Mouse (Mus musculus): ENCODE measurements around the gene Ranbp9. TPM values are rescaled to one million over a fixed set of nuclear protein-coding genes. Genes with fewer than 3 reads are reported as not detected.
"Not testable (repeated sequence)": the region's sequence is repeated elsewhere in the genome, so short reads cannot be mapped to it uniquely, and the experiment has no call there.

The Ranbp9 gene
- polyA plus RNA-seq, 1 experiment from 2014 or later: 68.0 TPM

DNA sequence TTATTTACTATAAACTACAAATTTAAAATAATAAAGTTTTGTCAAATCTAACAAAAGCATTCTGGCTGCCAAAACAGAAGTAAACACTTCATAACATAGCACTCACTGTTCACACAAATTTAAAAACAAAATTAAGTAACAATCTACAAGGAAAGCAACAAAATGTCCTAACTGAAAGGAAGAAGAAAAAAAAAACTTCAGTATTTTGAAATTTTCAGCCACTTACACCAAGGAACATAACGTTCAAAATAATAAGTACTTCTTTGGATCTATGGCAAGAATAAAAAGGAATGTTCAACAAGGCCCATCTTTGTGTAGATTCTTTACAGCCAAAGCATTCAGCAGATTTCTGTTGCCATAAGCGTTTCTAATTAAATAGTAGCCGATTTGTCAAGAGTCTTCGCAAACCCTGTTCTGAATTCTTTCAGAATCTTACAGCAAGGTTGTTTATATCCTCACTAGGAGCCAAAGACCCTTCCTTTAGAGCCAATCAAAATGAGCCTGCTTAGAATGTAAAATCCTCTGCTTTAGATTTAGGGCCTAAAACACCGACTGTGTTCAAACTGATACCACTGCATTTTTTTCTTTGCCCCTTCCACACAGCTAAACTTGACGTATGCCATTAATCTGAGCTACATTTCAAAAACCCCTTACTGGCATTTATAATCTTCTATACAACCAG lies 1.9 kb downstream of the Ranbp9 start:
- CTCF ChIA-PET: interaction anchor here (0.7 kb wide), 1 partner anchor 51 kb away, joined by 3 read pairs; no protein-coding TSS in a partner anchor
- no peaks in the 10 kb centered on the region for H3K27me3 ChIP-seq
- ATAC-seq (no peak), DNase-seq (ENCODE audit: low read depth, low spot score) (no peak)
- TF ChIP-seq CTCF (IDR thresholded peaks at IDR 0.05): no peak
- POLR2A ChIA-PET: interaction anchor here (0.7 kb wide), 1 partner anchor 45 kb away, joined by 4 read pairs; no protein-coding TSS in a partner anchor
- in situ Hi-C loops (cut with MboI; ENCODE audit: low pct_unique_long_range_greater_than_20kb): no loop called here

DNA sequence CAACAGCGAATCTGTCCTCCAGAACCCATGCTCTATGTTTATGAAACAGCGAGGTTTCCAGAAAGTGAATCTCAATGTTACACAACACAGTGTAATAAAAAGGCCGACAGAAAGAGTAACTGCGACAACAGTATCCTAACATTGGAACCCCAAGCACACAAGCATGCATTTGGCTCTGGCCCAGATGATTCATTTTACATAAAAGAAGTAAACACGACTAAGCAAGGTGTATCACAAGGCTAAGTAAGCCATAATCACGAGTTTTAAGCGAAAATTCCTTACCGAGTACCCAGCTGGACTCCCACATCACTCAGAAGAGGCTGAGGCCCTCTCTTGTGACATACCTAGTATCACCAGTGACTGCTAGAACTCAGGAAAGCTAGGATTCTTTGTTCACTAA lies 2.5 kb downstream of the Ranbp9 start:
- no peaks in the 10 kb centered on the region for H3K27me3 ChIP-seq
- ChIA-PET CTCF (no interaction called here), POLR2A (no interaction called here)
- ATAC-seq (no peak), DNase-seq (ENCODE audit: low read depth, low spot score) (peak; percentile 47)
- TF ChIP-seq CTCF (IDR thresholded peaks at IDR 0.05): no peak
- in situ Hi-C loops (cut with MboI; ENCODE audit: low pct_unique_long_range_greater_than_20kb): no loop called here

GRCm38 (mm10) chr13:43477098-43477697 lies 3.9 kb downstream of the Ranbp9 start:
- no peak for TF ChIP-seq CTCF (IDR thresholded peaks at IDR 0.05)
- DNase-seq (ENCODE audit: low read depth, low spot score) (no peak), ATAC-seq (no peak)
- H3K27me3 ChIP-seq: no peaks in the 10 kb centered on the region
- ChIA-PET CTCF (no interaction called here), POLR2A (no interaction called here)
- in situ Hi-C loops (cut with MboI; ENCODE audit: low pct_unique_long_range_greater_than_20kb): no loop called here

DNA sequence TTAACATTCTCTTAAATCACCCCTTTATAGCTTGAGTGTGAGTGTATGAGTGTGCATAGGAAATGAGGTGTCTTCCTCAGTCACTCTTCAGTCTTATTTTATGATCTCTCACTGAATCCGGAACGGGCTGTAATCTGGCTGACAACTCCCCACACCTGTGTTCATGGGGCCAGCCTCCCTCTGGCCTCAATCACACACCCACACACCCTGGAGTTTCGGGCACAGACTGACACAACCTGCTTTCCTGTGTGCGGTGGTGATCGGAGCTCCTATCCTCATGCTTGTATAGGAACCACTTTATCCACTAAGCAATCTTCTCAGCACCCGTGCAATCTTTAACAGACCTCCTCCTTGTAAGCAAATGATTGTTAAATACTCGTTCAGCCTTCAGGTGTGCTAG lies 4.9 kb downstream of the Ranbp9 start:
- in situ Hi-C loops (cut with MboI; ENCODE audit: low pct_unique_long_range_greater_than_20kb): no loop called here
- ChIA-PET POLR2A (no interaction called here), CTCF (interaction anchor here (1.5 kb wide), 1 partner anchor 26 kb away, joined by 3 read pairs; no protein-coding TSS in a partner anchor)
- no peak for ATAC-seq
- H3K27me3 ChIP-seq: no peaks in the 10 kb centered on the region
- DNase-seq (ENCODE audit: low read depth, low spot score): no peak
- TF ChIP-seq CTCF (IDR thresholded peaks at IDR 0.05): no peak

- ATAC-seq (no peak), DNase-seq (ENCODE audit: low read depth, low spot score) (no peak)
- in situ Hi-C loops (cut with MboI; ENCODE audit: low pct_unique_long_range_greater_than_20kb): no loop called here
- ChIA-PET CTCF (no interaction called here), POLR2A (no interaction called here)
- H3K27me3 ChIP-seq: no peaks in the 10 kb centered on the region
- no peak for TF ChIP-seq CTCF (IDR thresholded peaks at IDR 0.05)
Measured at GRCm38 (mm10) chr13:43474722-43475121, 6.4 kb downstream of the Ranbp9 start.

GRCm38 (mm10) chr13:43471861-43472260 lies 9.2 kb downstream of the Ranbp9 start:
- in situ Hi-C loops (cut with MboI; ENCODE audit: low pct_unique_long_range_greater_than_20kb); CTCF ChIA-PET; DNase-seq (ENCODE audit: low read depth, low spot score); ATAC-seq; POLR2A ChIA-PET; H3K27me3 ChIP-seq: not testable (repeated sequence)

DNA sequence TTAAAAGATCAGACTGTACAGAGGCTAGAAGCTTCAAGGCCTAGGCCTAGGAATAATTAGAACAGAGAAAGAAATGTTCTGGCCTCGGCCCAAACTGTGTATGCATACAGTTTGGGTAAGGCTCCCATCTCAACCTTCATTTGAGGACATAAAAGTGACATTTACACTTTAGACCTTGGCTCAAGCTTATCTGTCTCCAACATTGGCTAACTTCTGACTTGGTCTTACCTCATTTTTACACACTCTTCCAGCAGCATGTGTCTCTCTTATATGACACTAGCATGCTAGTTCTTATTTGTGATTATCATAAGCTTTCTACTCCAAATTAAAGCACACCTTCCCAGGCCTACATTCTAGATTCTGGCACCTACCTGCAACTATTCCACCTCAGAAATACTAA lies 11.5 kb downstream of the Ranbp9 start:
- no peaks in the 10 kb centered on the region for H3K27me3 ChIP-seq
- ChIA-PET POLR2A (no interaction called here), CTCF (interaction anchor here (1.4 kb wide), 1 partner anchor 9 kb away, joined by 5 read pairs; no protein-coding TSS in a partner anchor)
- TF ChIP-seq CTCF (IDR thresholded peaks at IDR 0.05): no peak
- DNase-seq (ENCODE audit: low read depth, low spot score) (no peak), ATAC-seq (no peak)
- in situ Hi-C loops (cut with MboI; ENCODE audit: low pct_unique_long_range_greater_than_20kb): no loop called here

- ChIA-PET CTCF (interaction anchor here (1.5 kb wide), 2 partner anchors 9 to 12 kb away, joined by 3 to 5 read pairs; no protein-coding TSS in a partner anchor), POLR2A (no interaction called here)
- DNase-seq (ENCODE audit: low read depth, low spot score) (no peak), ATAC-seq (no peak)
- H3K27me3 ChIP-seq: no peaks in the 10 kb centered on the region
- in situ Hi-C loops (cut with MboI; ENCODE audit: low pct_unique_long_range_greater_than_20kb): no loop called here
- no peak for TF ChIP-seq CTCF (IDR thresholded peaks at IDR 0.05)
Measured at GRCm38 (mm10) chr13:43464605-43465004, 16.5 kb downstream of the Ranbp9 start.

- H3K27me3 ChIP-seq: no peaks in the 10 kb centered on the region
- ATAC-seq (no peak), DNase-seq (ENCODE audit: low read depth, low spot score) (no peak)
- CTCF ChIA-PET: no interaction called here
- POLR2A ChIA-PET: interaction anchor here (0.5 kb wide), 1 partner anchor 13 kb away, joined by 3 read pairs; no protein-coding TSS in a partner anchor
- in situ Hi-C loops (cut with MboI; ENCODE audit: low pct_unique_long_range_greater_than_20kb): no loop called here
- peak; percentile 26 for TF ChIP-seq CTCF (IDR thresholded peaks at IDR 0.05)
Measured at GRCm38 (mm10) chr13:43457161-43457560, 23.9 kb downstream of the Ranbp9 start.

- TF ChIP-seq CTCF (IDR thresholded peaks at IDR 0.05): no peak
- CTCF ChIA-PET: no interaction called here
- no peak for ATAC-seq
- in situ Hi-C loops (cut with MboI; ENCODE audit: low pct_unique_long_range_greater_than_20kb): no loop called here
- POLR2A ChIA-PET: interaction anchor here (0.7 to 0.9 kb wide), 2 partner anchors 25 to 53 kb away, joined by 3 read pairs; no protein-coding TSS in a partner anchor
- no peaks in the 10 kb centered on the region for H3K27me3 ChIP-seq
- DNase-seq (ENCODE audit: low read depth, low spot score): no peak
Measured at GRCm38 (mm10) chr13:43454431-43454830, 26.7 kb downstream of the Ranbp9 start.

DNA sequence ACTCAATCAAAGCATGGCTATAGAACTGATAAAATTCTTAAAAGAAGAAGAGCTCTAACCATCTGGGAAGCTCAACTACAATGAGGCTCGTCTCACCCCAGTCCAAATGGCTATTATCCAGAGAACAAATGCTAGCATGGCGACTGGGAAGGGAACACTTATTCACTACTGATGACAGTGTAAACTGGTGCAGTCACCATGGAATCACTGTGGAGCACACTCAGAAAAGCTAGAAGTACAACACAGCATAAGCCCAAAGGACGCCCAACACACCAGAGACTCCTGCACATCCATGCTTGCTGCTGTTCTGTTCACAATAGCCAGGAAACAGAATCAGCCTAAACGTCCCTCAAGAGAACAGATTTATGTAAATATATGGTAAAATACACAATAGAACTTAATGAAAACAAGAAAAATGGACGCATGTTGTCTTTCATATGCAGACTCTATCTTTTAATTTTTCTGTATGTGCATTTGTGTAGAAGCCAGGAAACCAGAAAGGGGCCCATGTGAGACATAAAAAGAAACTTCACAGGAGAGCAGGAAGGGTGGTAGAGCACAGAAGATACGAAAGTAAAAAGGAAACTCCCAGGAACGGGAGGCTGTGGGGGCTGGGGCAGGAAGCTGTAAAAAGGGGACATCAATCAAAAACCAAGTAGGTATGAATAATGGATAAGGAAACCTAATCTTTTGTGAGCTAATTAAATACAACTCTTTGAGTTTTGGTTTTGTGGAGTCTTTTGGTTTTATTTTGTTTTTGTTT lies 28.1 kb downstream of the Ranbp9 start:
- in situ Hi-C loops (cut with MboI; ENCODE audit: low pct_unique_long_range_greater_than_20kb): no loop called here

More for the DNA sequence above, 28.1 kb downstream of the Ranbp9 start:
- no peak for DNase-seq (ENCODE audit: low read depth, low spot score)
- no peaks in the 10 kb centered on the region for H3K27me3 ChIP-seq
- POLR2A ChIA-PET: no interaction called here
- CTCF ChIA-PET: interaction anchor here (0.9 to 1.3 kb wide), 3 partner anchors 9 to 12 kb away, joined by 3 to 5 read pairs (median 3); no protein-coding TSS in a partner anchor
- no peak for ATAC-seq
- no peak for TF ChIP-seq CTCF (IDR thresholded peaks at IDR 0.05)
